Mouse (Mus musculus) heart, embryonic 11.5 days (tissue): ENCODE data around the gene Cpa5. TPM values are rescaled to one million over a fixed set of nuclear protein-coding genes. Genes with fewer than 3 reads are reported as not detected.

Source experiments
- ATAC-seq: fragments of 200-750 bp; cut with Nextera tagmentation; replicated peaks from 2 replicates; pipeline ENCODE4 v1.8.0; 2017; ENCODE audit warnings: moderate library complexity; ENCODE audit not compliant: insufficient number of reproducible peaks, low FRiP score, low TSS enrichment
- H3K27ac ChIP-seq: fragments of 300-500 bp; sonication (generic); 2 replicates; pipeline ENCODE4 v1.5.1; 2014; ENCODE audit warnings: mild to moderate bottlenecking, low read depth, low read length
- H3K27me3 ChIP-seq: fragments of 300-500 bp; sonication (generic); 2 replicates; pipeline ENCODE4 v1.6.1; 2014; ENCODE audit warnings: mild to moderate bottlenecking, low read length, mixed read lengths; ENCODE audit not compliant: control insufficient read depth, insufficient read depth
- H3K36me3 ChIP-seq: fragments of 300-500 bp; sonication (generic); 2 replicates; pipeline ENCODE4 v1.6.1; 2014; ENCODE audit warnings: mild to moderate bottlenecking, low read length, moderate library complexity, mixed read lengths; ENCODE audit not compliant: control insufficient read depth, insufficient read depth
- H3K4me1 ChIP-seq: fragments of 300-500 bp; sonication (generic); 2 replicates; pipeline ENCODE4 v1.6.1; 2014; ENCODE audit warnings: low read length; ENCODE audit not compliant: control insufficient read depth, insufficient read depth
- H3K4me2 ChIP-seq: fragments of 300-500 bp; sonication (generic); 2 replicates; pipeline ENCODE4 v1.6.1; 2014; ENCODE audit warnings: mild to moderate bottlenecking, moderate library complexity
- H3K4me3 ChIP-seq: fragments of 300-500 bp; sonication (generic); 2 replicates; pipeline ENCODE4 v1.5.1; 2014; ENCODE audit warnings: low read depth, low read length
- H3K9ac ChIP-seq: fragments of 300-500 bp; sonication (generic); 2 replicates; pipeline ENCODE4 v1.6.1; 2014; ENCODE audit warnings: mild to moderate bottlenecking, low read depth, low read length, moderate library complexity
- H3K9me3 ChIP-seq: fragments of 300-500 bp; sonication (generic); replicated peaks from 2 replicates; pipeline ENCODE4 v1.6.1; 2016; ENCODE audit warnings: low read length; ENCODE audit not compliant: control insufficient read depth
- WGBS: fragments of 180-500 bp; shearing (Covaris S2); extraction: QIAGEN DNeasy Blood & Tissue Kit; methylation state at CpG from one replicate; pipeline ENCODE4 v1.1.7; 2014; ENCODE audit not compliant: insufficient replicate concordance; 5-methylcytosine and 5-hydroxymethylcytosine counted together
- polyA plus RNA-seq: library from polyadenylated mRNA; unstranded; fragments of >200 nt; fragmentation: Nextera tagmentation; extraction: Ambion mirVana; gene quantifications from 2 replicates; pipeline ENCODE4 v1.2.1, GENCODE M21; 2014

Cpa5 gene
- polyA plus RNA-seq, 1 experiment from 2014 or later: 1.4 TPM

DNA sequence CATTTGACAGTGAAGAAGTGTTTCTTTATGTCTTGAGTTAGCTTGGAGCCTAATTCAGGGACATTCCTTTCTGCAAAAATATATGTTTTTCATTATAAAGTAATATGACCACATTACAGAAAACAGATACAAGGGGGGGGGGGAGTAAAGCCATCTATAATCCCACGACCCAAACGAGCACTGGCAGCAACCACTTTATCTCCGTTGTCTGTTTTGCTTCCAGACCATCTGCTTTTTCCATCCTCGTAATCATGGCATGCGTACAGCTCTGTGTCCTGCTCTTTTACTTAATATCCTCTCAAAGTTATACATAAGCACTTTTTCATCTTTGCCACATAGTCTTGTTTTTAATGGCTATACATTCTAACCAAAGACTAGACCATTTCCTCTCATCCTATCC lies 37.4 kb upstream of the Cpa5 start:
- H3K9me3 ChIP-seq: no peaks in the 10 kb centered on the region
- no peak overlapping the region for H3K4me2 ChIP-seq
- H3K4me3 ChIP-seq: no peak overlapping the region
- ATAC-seq: no peak
- H3K36me3 ChIP-seq: no peaks in the 10 kb centered on the region
- WGBS: 55% methylated on average over 5 of the region's 5 CpGs
- peaks cover 30% of the 10 kb centered on the region for H3K4me1 ChIP-seq
- no peak overlapping the region for H3K9ac ChIP-seq
- H3K27me3 ChIP-seq: no peaks in the 10 kb centered on the region
- H3K27ac ChIP-seq: peak overlapping the region; percentile 65

DNA sequence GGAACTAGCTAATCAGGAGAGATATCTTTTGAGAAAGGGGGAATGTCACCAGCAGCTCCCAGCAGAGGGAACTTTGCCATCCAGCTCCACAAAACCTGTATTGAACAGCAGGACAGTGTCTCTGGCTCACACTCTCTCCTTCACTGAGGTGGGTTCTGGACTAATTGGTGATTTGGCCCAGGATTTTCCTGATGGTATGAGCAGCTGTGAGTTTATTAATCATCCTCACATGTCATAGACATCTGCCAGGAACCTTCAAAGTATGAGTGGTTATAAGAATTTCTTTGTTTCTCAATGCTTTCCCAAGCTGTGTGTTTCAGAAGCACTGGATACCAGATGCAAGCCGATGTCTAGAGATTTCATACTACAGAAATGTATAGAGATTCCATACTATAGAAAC lies 35.9 kb upstream of the Cpa5 start:
- no peaks in the 10 kb centered on the region for H3K36me3 ChIP-seq
- peaks cover 26% of the 10 kb centered on the region for H3K4me1 ChIP-seq
- H3K4me3 ChIP-seq: no peak overlapping the region
- no peaks in the 10 kb centered on the region for H3K9me3 ChIP-seq
- H3K27me3 ChIP-seq: no peaks in the 10 kb centered on the region
- 91% methylated on average over 1 of the region's 1 CpGs for WGBS
- ATAC-seq: no peak
- H3K4me2 ChIP-seq: no peak overlapping the region
- no peak overlapping the region for H3K27ac ChIP-seq
- H3K9ac ChIP-seq: no peak overlapping the region

DNA sequence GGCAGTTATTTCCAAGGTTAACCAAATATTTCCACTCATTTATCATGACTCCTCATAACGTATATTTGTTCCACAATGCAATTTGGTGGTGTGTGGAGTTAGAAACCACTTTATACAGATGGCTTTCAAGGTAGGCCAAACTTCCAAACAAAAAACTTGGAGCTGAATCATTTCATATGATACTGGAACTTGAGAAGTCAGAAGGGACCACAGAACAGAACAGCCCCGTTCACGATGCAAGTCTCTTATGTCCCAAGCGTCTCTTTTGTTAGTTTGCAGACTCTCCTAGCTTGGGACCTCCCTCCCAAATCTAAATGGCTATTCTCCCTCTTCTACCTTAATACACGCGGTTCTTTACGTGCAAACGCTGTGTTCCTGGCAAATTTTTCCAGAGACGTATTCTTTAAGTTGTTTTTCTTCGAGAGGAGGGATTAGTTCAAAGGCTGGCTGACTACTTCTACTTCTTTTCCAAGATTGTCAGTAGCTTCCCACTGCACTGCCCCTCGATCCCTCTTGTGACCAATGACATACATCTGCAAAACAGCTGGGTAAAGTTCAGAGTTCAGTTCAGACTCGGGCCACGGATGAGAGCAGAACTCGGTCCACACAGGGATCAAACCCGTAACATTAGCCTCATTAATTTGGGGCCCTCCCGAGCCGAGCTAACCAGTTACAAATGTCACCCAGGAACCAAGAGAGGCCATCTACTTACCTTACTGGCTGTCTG lies 34.2 kb upstream of the Cpa5 start:
- H3K27ac ChIP-seq: no peak overlapping the region
- no peaks in the 10 kb centered on the region for H3K36me3 ChIP-seq
- H3K9ac ChIP-seq: no peak overlapping the region
- peaks cover 19% of the 10 kb centered on the region for H3K4me1 ChIP-seq
- no peaks in the 10 kb centered on the region for H3K27me3 ChIP-seq
- WGBS: 78% methylated on average over 17 of the region's 17 CpGs
- no peak overlapping the region for H3K4me2 ChIP-seq
- ATAC-seq: no peak
- no peak overlapping the region for H3K4me3 ChIP-seq
- H3K9me3 ChIP-seq: no peaks in the 10 kb centered on the region

- Histone ChIP-seq H3K4me3 (no peak overlapping the region), H3K9me3 (no peaks in the 10 kb centered on the region), H3K4me2 (no peak overlapping the region), H3K9ac (no peak overlapping the region), H3K27ac (no peak overlapping the region), H3K4me1 (no peaks in the 10 kb centered on the region), H3K27me3 (no peaks in the 10 kb centered on the region), H3K36me3 (no peaks in the 10 kb centered on the region)
- 73% methylated on average over 17 of the region's 17 CpGs for WGBS
- ATAC-seq: no peak
Measured at GRCm38 (mm10) chr6:30579961-30580840, 30.6 kb upstream of the Cpa5 start.

DNA sequence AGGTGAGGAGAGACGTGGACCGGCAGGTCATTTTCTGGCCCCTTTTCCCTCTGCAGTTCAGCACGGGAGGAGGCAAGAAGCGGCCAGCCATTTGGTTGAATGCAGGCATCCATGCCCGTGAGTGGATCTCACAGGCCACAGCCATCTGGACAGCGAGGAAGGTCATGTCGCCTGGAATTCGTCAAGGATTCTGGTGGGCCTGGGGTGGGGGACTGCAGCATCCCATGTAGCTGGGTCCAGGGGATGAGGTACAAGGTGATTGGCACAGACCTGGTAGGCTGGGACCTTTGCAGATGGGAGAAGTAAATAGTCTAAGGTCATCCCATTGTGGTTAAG lies 30.0 kb upstream of the Cpa5 start:
- no peak overlapping the region for H3K4me3 ChIP-seq
- H3K27me3 ChIP-seq: no peaks in the 10 kb centered on the region
- H3K27ac ChIP-seq: no peak overlapping the region
- no peak overlapping the region for H3K9ac ChIP-seq
- no peaks in the 10 kb centered on the region for H3K9me3 ChIP-seq
- WGBS: 57% methylated on average over 8 of the region's 8 CpGs
- H3K4me2 ChIP-seq: no peak overlapping the region
- no peak for ATAC-seq
- no peaks in the 10 kb centered on the region for H3K36me3 ChIP-seq
- H3K4me1 ChIP-seq: no peaks in the 10 kb centered on the region

- no peak overlapping the region for H3K9ac ChIP-seq
- H3K9me3 ChIP-seq: no peaks in the 10 kb centered on the region
- WGBS: 50% methylated on average over 7 of the region's 7 CpGs
- no peaks in the 10 kb centered on the region for H3K27me3 ChIP-seq
- H3K36me3 ChIP-seq: no peaks in the 10 kb centered on the region
- ATAC-seq: no peak
- no peak overlapping the region for H3K4me2 ChIP-seq
- H3K4me1 ChIP-seq: peaks cover 14% of the 10 kb centered on the region
- H3K4me3 ChIP-seq: no peak overlapping the region
- no peak overlapping the region for H3K27ac ChIP-seq
Measured at GRCm38 (mm10) chr6:30586886-30587442, 23.8 kb upstream of the Cpa5 start.

- ATAC-seq: no peak
- H3K4me3 ChIP-seq: no peak overlapping the region
- peaks cover 17% of the 10 kb centered on the region for H3K4me1 ChIP-seq
- H3K36me3 ChIP-seq: no peaks in the 10 kb centered on the region
- no peak overlapping the region for H3K9ac ChIP-seq
- H3K27me3 ChIP-seq: no peaks in the 10 kb centered on the region
- no peaks in the 10 kb centered on the region for H3K9me3 ChIP-seq
- 9% methylated on average over 2 of the region's 2 CpGs for WGBS
- H3K4me2 ChIP-seq: no peak overlapping the region
- H3K27ac ChIP-seq: peak overlapping the region; percentile 54
Measured at GRCm38 (mm10) chr6:30589819-30590218, 21.0 kb upstream of the Cpa5 start.

- Histone ChIP-seq H3K4me3 (no peak overlapping the region), H3K36me3 (no peaks in the 10 kb centered on the region), H3K27me3 (no peaks in the 10 kb centered on the region), H3K4me1 (peaks cover 16% of the 10 kb centered on the region), H3K9ac (no peak overlapping the region), H3K4me2 (no peak overlapping the region), H3K9me3 (no peaks in the 10 kb centered on the region), H3K27ac (no peak overlapping the region)
- ATAC-seq: no peak
- WGBS: 51% methylated on average over 5 of the region's 5 CpGs
Measured at GRCm38 (mm10) chr6:30591851-30592404, 18.9 kb upstream of the Cpa5 start.
